Mouse (Mus musculus) cerebellum, adult 2 months (tissue): ENCODE measurements at regions not wholly inside any gene's neighbourhood (a gene's known extent, or its start where the extent isn't known, plus 50 kb on each side); places are given as distances from the start of the nearest gene placed in this dataset.
A peak's percentile ranks its signal among the peaks of the same experiment; 100 is the strongest.
"Not testable (repeated sequence)": the region's sequence is repeated elsewhere in the genome, so short reads cannot be mapped to it uniquely, and the experiment has no call there.

Experiments used
- DNase-seq, 2 experiments: peaks; one replicate each; pipeline ENCODE4 v3.0.0; 2021
- H3K27ac ChIP-seq: fragments of 200-500 bp; 2 replicates; pipeline ENCODE4 v1.5.1; 2012; ENCODE audit warnings: low read length, control low read depth, inconsistent platforms; ENCODE audit not compliant: insufficient read depth
- H3K27me3 ChIP-seq: fragments of 200-500 bp; 2 replicates; pipeline ENCODE4 v1.6.1; 2012; ENCODE audit warnings: inconsistent platforms, mild to moderate bottlenecking, low read length, moderate library complexity; ENCODE audit not compliant: control insufficient read depth, insufficient read depth
- H3K4me1 ChIP-seq: fragments of 200-500 bp; 2 replicates; pipeline ENCODE4 v1.6.1; 2011; ENCODE audit warnings: low read length; ENCODE audit not compliant: control insufficient read depth, insufficient read depth
- H3K4me3 ChIP-seq: fragments of 200-500 bp; replicated peaks from 2 replicates; pipeline ENCODE3; 2011; ENCODE audit warnings: mild to moderate bottlenecking, low read depth, low read length, control low read depth; ENCODE audit not compliant: insufficient read depth
- CTCF ChIP-seq: fragments of 200-500 bp; IDR thresholded peaks from 2 replicates; pipeline ENCODE4 v1.5.1; 2011; ENCODE audit warnings: low read depth, mild to moderate bottlenecking, control low read depth, low read length, moderate library complexity, borderline replicate concordance; ENCODE audit not compliant: insufficient read depth
- POLR2A ChIP-seq: fragments of 200-500 bp; IDR thresholded peaks from 2 replicates; pipeline ENCODE4 v1.6.1; 2011; ENCODE audit warnings: low read length, control low read depth, borderline replicate concordance; ENCODE audit not compliant: insufficient read depth
- WGBS: fragments of 180-500 bp; shearing (Covaris S2); methylation state at CpG from one replicate; pipeline ENCODE4 v1.1.7; 2018; 5-methylcytosine and 5-hydroxymethylcytosine counted together

- Histone ChIP-seq H3K4me1 (no peaks in the 10 kb centered on the region), H3K27me3 (no peaks in the 10 kb centered on the region), H3K27ac (no peak overlapping the region), H3K4me3 (no peak overlapping the region)
- no peak for TF ChIP-seq POLR2A
- no peak for TF ChIP-seq CTCF
- no peak for DNase-seq
- 69% methylated on average over 8 of the region's 8 CpGs for WGBS
These were observed 57.3 kb downstream of the Cbln4 start for GRCm38 (mm10) chr2:171985813-171986572.

DNA sequence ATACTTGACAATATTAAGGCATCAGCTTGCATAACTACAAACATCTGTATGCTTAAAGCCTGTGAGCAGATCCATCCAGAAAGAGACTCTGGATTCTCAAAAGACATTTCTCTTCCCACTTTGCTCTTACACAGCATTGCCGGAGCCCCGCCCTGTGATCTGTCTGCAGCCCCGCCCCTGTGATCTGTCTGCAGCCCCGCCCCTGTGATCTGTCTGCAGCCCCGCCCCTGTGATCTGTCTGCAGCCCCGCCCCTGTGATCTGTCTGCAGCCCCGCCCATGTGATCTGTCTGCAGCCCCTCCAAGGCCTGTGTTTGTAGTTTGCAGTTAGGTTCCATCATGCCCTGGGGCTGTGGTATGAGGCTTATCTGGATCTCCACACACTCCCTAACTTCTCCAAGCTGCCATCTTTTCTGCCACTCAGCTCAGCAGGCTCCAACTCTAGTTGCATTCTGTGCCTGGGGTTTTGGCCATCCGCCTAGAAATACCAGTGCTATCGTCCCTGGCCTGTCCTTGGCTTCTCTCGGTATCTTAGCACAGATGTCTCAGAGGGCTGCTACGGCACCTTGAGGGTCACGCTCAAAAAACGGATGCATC, 73.9 kb downstream of the Cbln4 start:
- TF ChIP-seq CTCF: no peak
- Histone ChIP-seq H3K27me3 (no peaks in the 10 kb centered on the region; the same call in 1 of the 2 replicates), H3K4me3 (no peak overlapping the region), H3K4me1 (no peaks in the 10 kb centered on the region), H3K27ac (no peak overlapping the region)
- WGBS: 26% methylated on average over 13 of the region's 13 CpGs
- no peak for DNase-seq

- no peak for TF ChIP-seq CTCF
- TF ChIP-seq POLR2A: no peak
- 74% methylated on average over 7 of the region's 7 CpGs for WGBS
- Histone ChIP-seq H3K27ac (no peak overlapping the region), H3K27me3 (no peaks in the 10 kb centered on the region), H3K4me3 (no peak overlapping the region), H3K4me1 (peaks cover 8% of the 10 kb centered on the region)
- DNase-seq: no peak
These were observed 96.6 kb downstream of the Cbln4 start for GRCm38 (mm10) chr2:171946569-171947250.

DNA sequence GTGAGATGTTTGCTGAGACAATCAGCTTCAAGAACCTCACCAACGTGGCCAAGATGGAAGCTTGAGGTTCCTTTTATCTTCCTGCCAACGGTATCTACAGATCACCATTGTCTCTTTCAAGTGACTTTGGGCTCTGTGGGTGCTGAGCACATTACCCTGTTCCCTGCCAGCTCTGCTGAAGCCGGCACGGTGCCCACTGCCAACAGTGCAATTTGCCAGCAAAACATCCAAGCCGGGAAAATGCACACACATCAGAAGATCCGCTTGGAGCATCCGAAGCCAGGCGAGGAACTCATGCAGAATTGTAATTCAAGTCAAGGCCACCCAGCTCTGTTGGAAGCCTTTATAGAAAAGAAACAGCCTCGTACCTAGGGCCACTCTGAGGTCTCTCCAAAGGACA, 100.6 kb downstream of the Cbln4 start:
- Histone ChIP-seq H3K4me3 (no peak overlapping the region), H3K4me1 (peaks cover 8% of the 10 kb centered on the region), H3K27me3 (no peaks in the 10 kb centered on the region), H3K27ac (no peak overlapping the region)
- no peak for TF ChIP-seq CTCF
- TF ChIP-seq POLR2A: no peak
- DNase-seq: peak; percentile 51 to 59
- 8% methylated on average over 9 of the region's 9 CpGs for WGBS

- no peaks in the 10 kb centered on the region for H3K27me3 ChIP-seq
- H3K27ac ChIP-seq: no peak overlapping the region
- H3K4me3 ChIP-seq: no peak overlapping the region
- WGBS: 50% methylated on average over 13 of the region's 13 CpGs
- TF ChIP-seq CTCF (no peak), POLR2A (no peak)
- DNase-seq: no peak
- no peaks in the 10 kb centered on the region for H3K4me1 ChIP-seq
These were observed 107.5 kb downstream of the Cbln4 start for GRCm38 (mm10) chr2:171935646-171936325.

DNA sequence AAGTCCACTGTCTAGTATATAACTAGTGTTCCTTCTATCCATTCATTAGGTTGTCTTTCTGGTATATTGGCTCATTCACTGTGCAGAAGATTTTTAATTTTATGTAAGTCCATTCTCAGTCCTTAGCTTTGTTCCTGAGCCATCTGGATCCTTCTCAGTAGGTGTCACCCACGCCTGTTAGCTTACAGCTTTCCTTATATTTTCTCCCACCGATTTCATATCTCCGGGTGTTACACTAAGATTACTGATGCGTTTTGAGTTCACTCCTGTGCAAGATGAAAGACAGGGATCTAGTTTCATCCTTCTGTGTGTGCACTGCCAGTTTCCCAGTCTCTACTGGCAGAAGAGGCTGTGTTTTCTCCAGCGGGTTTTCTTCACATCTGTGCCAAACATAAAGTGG, 122.3 kb downstream of the Cbln4 start:
- Histone ChIP-seq H3K27me3 (no peaks in the 10 kb centered on the region), H3K4me3 (no peak overlapping the region), H3K27ac (no peak overlapping the region), H3K4me1 (no peaks in the 10 kb centered on the region)
- WGBS: 60% methylated on average over 5 of the region's 5 CpGs
- DNase-seq: no peak
- TF ChIP-seq CTCF: no peak
- no peak for TF ChIP-seq POLR2A

GRCm38 (mm10) chr2:171887306-171887705, 156.0 kb downstream of the Cbln4 start:
- TF ChIP-seq CTCF (no peak), POLR2A (no peak)
- no peak for DNase-seq
- H3K27ac ChIP-seq: no peak overlapping the region
- no peak overlapping the region for H3K4me3 ChIP-seq
- H3K4me1 ChIP-seq: no peaks in the 10 kb centered on the region
- no peaks in the 10 kb centered on the region for H3K27me3 ChIP-seq
- WGBS: 11% methylated on average over 3 of the region's 3 CpGs

GRCm38 (mm10) chr2:171879238-171879960, 163.9 kb downstream of the Cbln4 start:
- H3K4me3 ChIP-seq, DNase-seq, H3K27ac ChIP-seq, H3K27me3 ChIP-seq, H3K4me1 ChIP-seq: not testable (repeated sequence)
- 83% methylated on average over 8 of the region's 8 CpGs for WGBS
